Mouse (Mus musculus): ENCODE measurements around the gene Tmem235. TPM values are rescaled to one million over a fixed set of nuclear protein-coding genes. Genes with fewer than 3 reads are reported as not detected.

Tmem235 gene
- total RNA-seq, 2 experiments from 2014 or later = not detected

DNA sequence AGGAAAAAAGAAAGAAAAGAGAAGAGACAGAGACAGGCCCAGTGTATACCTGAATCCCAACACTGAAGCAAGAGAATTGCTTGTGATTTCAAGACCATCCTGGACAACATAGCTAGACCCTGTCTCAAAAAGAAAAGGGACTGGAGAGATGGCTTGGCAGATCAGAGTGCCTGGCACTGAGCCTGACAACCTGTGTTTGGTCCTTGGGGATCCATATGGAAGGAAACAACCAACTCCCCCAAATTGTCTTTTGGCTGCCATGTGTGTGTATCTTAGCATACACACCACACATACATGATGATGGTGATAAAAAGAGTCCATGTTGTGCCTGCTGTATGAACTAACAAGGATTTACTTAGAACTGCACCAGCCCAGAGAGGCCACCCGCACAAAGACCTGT, 21.5 kb upstream of the Tmem235 start:
- TF ChIP-seq CTCF (conservative IDR thresholded peaks at IDR 0.05) = no peak
- no peak overlapping the region for H3K4me3 ChIP-seq
- DNase-seq (ENCODE audit: low spot score in 2 of 2) = no peak
- H3K27ac ChIP-seq = no peak overlapping the region

DNA sequence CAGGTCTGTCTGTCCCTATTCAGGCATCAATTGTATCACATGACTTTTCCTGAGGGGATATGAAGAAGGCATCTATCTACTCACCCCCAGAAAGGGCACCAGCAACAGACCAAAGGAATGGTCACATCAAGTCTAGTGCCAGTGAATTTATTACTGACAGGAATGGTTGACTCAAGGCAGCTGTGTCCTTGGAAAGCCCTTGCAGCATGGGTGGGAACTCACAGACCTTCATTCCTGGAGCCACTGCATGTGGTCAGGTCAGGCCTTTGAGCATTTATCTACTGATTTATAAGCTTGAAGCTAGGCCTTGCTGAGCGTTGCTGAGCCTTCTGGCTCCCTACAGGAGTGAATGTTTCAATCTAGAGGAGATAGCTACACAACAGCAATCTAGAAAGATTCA, 19.6 kb upstream of the Tmem235 start:
- TF ChIP-seq CTCF (conservative IDR thresholded peaks at IDR 0.05) = no peak
- Histone ChIP-seq H3K27ac (no peak overlapping the region), H3K4me3 (no peak overlapping the region)
- no peak for DNase-seq (ENCODE audit: low spot score in 2 of 2)

DNA sequence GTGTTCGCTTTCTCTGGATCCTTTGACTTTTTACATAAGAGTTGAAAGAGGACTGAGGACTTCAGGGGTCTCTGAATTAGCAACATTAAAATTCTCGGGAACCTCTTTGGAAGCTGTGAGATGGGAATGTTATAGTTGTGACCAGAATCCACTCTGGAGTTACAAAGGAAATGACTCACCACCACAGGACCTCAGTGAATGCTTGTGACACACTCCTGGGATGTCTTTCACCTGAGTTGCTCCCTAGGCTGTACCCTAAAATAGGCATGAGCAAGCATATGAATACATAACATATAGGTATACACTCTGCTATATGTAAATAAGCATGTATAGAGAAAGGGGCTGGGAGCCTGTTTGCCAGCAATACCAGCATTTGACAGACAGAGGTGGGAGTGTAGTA, 17.1 kb upstream of the Tmem235 start:
- H3K4me3 ChIP-seq = no peak overlapping the region
- DNase-seq (ENCODE audit: low spot score in 2 of 2) = no peak
- H3K27ac ChIP-seq = no peak overlapping the region
- TF ChIP-seq CTCF (conservative IDR thresholded peaks at IDR 0.05) = no peak

DNA sequence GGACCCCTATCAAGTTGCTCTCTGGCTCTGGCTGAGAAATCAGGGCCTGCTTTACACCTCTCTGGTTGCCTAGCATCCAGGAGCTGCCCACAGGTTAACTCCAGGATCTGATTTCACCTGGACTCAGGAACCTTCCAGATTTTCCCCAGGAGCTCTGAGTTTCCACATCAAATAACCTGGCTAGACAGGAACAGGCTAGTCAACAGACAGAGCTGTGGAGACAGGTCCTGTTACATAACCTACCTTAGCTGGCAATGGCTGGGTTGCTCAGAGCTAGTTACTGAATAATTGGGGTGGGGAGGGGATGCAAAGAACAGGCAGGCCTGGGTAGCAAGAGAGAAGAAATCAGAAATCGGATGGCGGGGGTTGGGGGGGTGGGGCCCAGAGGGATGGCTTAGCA, 15.6 kb upstream of the Tmem235 start:
- Histone ChIP-seq H3K4me3 (no peak overlapping the region), H3K27ac (no peak overlapping the region)
- TF ChIP-seq CTCF (conservative IDR thresholded peaks at IDR 0.05) = no peak
- DNase-seq (ENCODE audit: low spot score in 2 of 2) = no peak

DNA sequence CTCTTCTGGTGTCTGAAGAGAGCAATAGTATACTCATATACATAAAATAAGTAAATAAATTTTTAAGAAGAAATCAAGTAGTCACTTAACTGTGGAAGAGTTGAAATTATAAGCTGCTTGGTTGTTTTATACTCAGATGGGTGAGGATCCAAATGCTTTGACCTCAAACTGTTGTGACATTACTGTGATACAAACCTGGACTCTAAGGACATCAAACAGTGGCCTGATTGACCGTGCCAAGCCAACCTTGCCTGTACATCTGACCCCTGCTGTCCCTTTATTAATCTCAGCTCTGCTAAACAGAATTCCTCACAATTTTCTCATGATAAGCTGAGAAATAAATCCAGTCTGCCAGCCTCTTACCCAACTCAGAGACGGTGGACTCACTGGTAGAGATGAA, 14.9 kb upstream of the Tmem235 start:
- DNase-seq (ENCODE audit: low spot score in 2 of 2) = no peak
- no peak overlapping the region for H3K27ac ChIP-seq
- no peak for TF ChIP-seq CTCF (conservative IDR thresholded peaks at IDR 0.05)
- no peak overlapping the region for H3K4me3 ChIP-seq

DNA sequence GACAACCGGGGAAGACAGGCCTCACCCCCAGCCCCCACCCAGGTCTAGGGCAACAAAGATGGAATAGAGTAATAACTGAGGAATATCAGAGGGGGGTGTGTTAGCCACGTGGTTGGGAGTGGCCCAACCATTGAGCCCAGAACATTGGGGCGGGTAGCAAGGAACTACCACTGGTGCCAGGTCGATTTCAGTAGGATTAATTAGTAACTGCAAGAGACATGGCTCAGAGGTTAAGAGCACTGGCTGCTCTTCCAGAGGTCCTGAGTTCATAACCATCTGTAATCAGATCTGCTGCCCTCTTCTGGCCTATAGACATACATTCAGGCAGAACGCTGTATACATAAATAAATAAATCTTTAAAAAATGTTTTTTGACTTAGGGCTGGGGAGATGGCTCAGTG, 13.9 kb upstream of the Tmem235 start:
- Histone ChIP-seq H3K4me3 (no peak overlapping the region), H3K27ac (no peak overlapping the region)
- TF ChIP-seq CTCF (conservative IDR thresholded peaks at IDR 0.05) = peak; percentile 67
- DNase-seq (ENCODE audit: low spot score in 2 of 2) = no peak

DNA sequence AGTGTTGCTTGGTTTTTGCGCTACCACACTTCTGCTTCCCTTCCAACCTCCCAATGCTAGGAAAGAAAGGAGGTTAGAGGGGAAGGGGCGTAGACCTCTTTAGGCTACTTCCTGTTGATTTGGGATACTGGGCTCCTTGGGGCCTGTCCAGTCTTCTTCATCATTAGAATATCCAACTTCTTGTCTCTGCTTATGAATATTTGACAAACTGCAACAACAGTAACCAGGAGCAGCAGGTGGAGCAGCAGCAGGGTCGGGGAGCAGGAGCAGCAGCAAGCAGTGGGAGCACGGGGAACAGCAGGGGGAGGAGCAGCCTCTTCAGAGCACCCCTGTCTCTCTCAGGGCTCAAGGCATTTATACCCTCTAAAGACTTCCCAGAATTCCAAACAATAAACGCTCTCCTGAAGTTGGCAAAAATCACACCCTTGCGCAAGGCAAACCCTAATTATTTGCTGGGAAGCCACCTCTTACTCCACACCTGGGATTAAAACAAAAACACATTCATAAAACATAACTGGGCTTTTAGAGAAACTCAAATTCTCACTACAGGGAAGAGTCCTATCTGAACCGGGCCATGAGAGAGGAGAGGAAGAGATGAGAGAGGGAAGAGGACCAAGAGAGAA, 12.8 kb upstream of the Tmem235 start:
- Histone ChIP-seq H3K27ac (peak overlapping the region; percentile 95), H3K4me3 (peak overlapping the region; percentile 80; the same call in 1 of the 2 replicates)
- no peak for DNase-seq (ENCODE audit: low spot score in 2 of 2)
- TF ChIP-seq CTCF (conservative IDR thresholded peaks at IDR 0.05) = no peak

DNA sequence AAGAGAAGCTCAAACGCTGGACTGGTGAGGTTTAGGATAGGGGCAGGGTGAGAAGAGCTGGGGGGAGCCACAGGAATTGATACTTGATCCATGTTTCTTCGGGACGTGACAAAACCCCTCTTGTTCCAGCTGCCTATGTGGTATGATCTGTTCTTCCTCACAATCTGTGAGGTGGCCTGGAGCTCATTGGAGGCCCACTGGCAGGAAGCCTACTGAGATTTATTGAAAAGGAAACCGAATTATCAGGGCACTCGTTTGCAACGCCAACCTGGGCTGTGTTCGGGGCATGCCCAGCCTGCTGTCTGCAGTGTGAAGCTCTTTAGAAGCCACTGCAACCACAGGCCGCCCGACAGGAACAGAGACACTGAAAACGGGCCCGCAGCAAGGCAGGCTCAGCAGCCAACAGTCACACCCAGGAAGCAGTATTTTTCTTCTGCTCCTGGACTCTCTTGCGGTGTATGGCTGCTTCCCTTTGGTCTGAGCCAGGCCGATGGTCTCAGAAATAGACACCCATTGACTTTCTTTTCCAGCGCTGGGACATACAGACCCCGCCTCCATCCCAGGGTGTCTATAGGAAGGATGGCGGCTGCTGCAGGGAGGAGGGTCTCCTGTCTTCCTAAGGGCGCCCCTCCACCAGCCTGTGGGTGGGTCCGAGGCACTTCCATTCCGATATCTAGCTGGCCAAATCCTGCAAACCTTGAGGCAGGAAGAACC, 12.1 kb upstream of the Tmem235 start:
- H3K4me3 ChIP-seq = peak overlapping the region; percentile 80
- peak overlapping the region; percentile 95 for H3K27ac ChIP-seq
- peak; percentile 31 to 34 for DNase-seq (ENCODE audit: low spot score in 2 of 2)
- no peak for TF ChIP-seq CTCF (conservative IDR thresholded peaks at IDR 0.05)

DNA sequence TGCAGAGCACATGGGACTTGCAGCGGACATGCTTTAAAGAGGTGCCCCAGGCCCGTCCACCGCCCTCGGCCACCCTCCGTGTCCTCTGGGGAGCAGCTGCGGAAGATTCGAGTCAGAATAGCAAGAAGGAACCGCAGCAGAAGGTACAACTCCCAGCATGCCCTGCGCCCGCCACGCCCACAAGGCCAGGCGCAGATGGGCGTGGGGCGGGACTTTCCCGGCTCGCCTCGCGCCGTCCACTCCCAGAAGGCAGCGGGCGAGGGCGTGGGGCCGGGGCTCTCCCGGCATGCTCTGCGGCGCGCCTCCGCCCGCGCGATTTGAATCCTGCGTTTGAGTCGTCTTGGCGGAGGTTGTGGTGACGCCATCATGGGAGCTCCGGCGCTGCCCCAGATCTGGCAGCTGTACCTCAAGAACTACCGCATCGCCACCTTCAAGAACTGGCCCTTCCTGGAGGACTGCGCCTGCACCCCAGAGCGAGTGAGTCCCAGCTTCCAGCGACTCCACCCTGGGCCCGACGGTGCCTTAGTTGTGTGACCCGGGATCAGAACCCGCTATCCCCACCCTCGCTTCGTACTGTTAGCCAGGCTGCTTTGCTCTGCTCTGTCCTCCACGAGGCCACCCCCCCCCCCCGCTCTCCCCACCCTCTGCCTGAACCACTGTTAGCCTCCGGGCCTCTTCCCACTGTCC, 11.4 kb upstream of the Tmem235 start, which contains the start of gene Birc5:
Gene Birc5 (plus strand): TSS at position 267 of the 687 bp plus-strand sequence.
- TF ChIP-seq CTCF (conservative IDR thresholded peaks at IDR 0.05) = 0 out of 2 replicates have a peak, but pooled peaks have one; percentile 12
- peak; percentile 94 to 96 for DNase-seq (ENCODE audit: low spot score in 2 of 2)
- peak within 1 kb of the TSS; percentile 80 for H3K4me3 ChIP-seq
- H3K27ac ChIP-seq = peak within 1 kb of the TSS; percentile 95

DNA sequence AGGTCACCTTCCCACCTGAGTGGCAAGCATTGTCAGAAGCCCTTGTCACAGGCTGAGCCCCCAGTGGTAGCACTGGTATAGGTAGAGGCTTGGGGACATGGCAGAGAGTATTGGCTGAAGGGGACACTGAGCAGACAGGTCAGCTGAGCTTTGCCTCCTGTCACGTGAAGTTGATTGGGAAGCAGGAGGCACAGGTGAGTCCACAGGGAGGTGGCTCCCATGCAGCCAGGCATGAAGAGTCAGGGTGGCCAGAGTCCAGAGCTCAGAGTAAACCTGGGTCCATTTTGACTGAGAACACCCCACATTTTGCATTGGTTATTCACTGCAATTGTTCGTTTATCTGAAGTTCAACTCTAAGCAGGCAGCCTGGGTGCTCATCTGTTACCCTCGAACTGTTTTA, 7.7 kb upstream of the Tmem235 start:
- no peak overlapping the region for H3K27ac ChIP-seq
- no peak for TF ChIP-seq CTCF (conservative IDR thresholded peaks at IDR 0.05)
- no peak for DNase-seq (ENCODE audit: low spot score in 2 of 2)
- no peak overlapping the region for H3K4me3 ChIP-seq

DNA sequence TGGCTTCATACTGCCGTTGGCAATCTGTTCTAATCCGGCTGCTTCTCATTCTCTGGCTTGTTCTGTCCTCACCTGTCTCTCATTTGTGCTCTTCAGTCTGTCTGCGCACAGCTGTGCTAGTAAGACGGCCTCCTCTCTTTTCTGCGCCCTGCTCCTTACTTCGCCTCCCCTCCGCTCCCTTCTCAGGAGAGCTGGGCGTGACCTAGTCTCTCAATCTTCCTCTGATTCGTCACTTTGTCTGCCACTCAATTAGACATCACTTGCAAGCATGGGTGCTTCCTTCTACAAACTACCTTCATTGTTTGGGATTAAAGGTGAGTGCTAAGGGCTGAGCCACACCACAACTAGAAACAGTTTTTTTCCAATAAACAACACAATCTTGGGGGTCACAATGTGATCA, 6.3 kb upstream of the Tmem235 start:
- H3K27ac ChIP-seq = no peak overlapping the region
- no peak overlapping the region for H3K4me3 ChIP-seq
- no peak for TF ChIP-seq CTCF (conservative IDR thresholded peaks at IDR 0.05)
- DNase-seq (ENCODE audit: low spot score in 2 of 2) = no peak

DNA sequence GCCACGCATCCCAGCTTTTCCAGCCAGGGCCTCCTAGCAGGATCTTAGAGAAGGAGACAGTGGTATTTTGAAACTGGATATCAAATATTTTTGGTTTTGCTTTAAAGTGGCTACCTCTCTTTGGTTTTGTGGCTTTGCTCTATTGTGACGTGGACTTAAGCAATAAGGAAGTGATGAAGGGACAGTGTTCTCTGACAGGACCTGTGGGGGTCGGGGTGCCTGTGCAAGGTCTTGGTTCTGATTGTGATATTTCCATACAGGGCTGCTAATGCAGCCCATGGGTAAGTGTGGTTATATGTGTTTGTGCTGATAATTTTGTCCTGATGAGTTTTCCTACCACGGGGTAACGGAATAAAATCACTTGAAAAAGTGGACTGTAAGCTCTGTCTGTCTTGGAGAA, 5.2 kb upstream of the Tmem235 start:
- TF ChIP-seq CTCF (conservative IDR thresholded peaks at IDR 0.05) = no peak
- DNase-seq (ENCODE audit: low spot score in 2 of 2) = no peak
- no peak overlapping the region for H3K27ac ChIP-seq
- no peak overlapping the region for H3K4me3 ChIP-seq

DNA sequence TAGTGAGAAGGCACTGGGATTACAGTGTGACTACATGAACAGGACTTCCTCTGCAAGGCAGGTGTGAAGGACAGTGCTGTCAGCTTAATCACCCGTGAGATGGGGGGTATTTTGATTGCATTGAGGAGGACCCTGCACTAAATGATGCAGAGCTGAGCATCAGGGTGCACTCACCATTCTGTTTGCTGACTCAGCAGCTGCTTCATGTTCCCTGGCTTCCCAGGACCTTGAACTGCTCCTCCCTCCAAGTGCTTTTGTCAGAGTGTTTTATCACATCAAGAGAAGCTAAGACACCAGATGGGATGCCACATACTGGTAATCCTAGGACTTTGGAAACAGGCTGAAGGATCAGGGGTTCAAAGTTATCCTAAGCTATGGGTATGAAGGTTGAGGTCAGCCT, 4.6 kb upstream of the Tmem235 start:
- H3K4me3 ChIP-seq = no peak overlapping the region
- DNase-seq (ENCODE audit: low spot score in 2 of 2) = no peak
- no peak overlapping the region for H3K27ac ChIP-seq
- TF ChIP-seq CTCF (conservative IDR thresholded peaks at IDR 0.05) = no peak

Measured in layer of hippocampus, adult 2 months (tissue).